Mouse (Mus musculus) kidney, embryonic 16.5 days (tissue): ENCODE results near the gene Trim39. TPM values are rescaled to one million over a fixed set of nuclear protein-coding genes. Genes with fewer than 3 reads are reported as not detected.

Source experiments
- ATAC-seq: fragments of 200-750 bp; cut with Nextera tagmentation; 2 replicates; pipeline ENCODE4 v1.8.0; 2017; ENCODE audit warnings: moderate TSS enrichment; ENCODE audit not compliant: low FRiP score, low TSS enrichment
- H3K27ac ChIP-seq: fragments of 300-500 bp; sonication (generic); 2 replicates; pipeline ENCODE4 v1.5.1; 2014; ENCODE audit warnings: low read length
- H3K27me3 ChIP-seq: fragments of 300-500 bp; sonication (generic); 2 replicates; pipeline ENCODE4 v1.6.1; 2014; ENCODE audit warnings: low read length, control low read depth, mixed read lengths; ENCODE audit not compliant: insufficient read depth
- H3K36me3 ChIP-seq: fragments of 300-500 bp; sonication (generic); 2 replicates; pipeline ENCODE4 v1.6.1; 2014; ENCODE audit warnings: low read length, control low read depth, mixed read lengths; ENCODE audit not compliant: insufficient read depth
- H3K4me1 ChIP-seq: fragments of 300-500 bp; sonication (generic); 2 replicates; pipeline ENCODE4 v1.6.1; 2014; ENCODE audit warnings: low read length, control low read depth, mixed read lengths; ENCODE audit not compliant: insufficient read depth
- H3K4me2 ChIP-seq: fragments of 300-500 bp; sonication (generic); replicated peaks from 2 replicates; pipeline ENCODE4 v1.6.1; 2014; ENCODE audit warnings: low read depth, low read length
- H3K4me3 ChIP-seq: fragments of 300-500 bp; sonication (generic); 2 replicates; pipeline ENCODE4 v1.5.1; 2014; ENCODE audit warnings: mild to moderate bottlenecking, low read length
- H3K9ac ChIP-seq: fragments of 300-500 bp; sonication (generic); replicated peaks from 2 replicates; pipeline ENCODE4 v1.6.1; 2014; ENCODE audit warnings: low read length
- H3K9me3 ChIP-seq: fragments of 300-500 bp; sonication (generic); 2 replicates; pipeline ENCODE4 v1.6.1; 2016; ENCODE audit warnings: low read length, control low read depth
- WGBS: fragments of 180-500 bp; shearing (Covaris S2); extraction: QIAGEN DNeasy Blood & Tissue Kit; methylation state at CpG from one replicate; pipeline ENCODE4 v1.1.7; 2014; 5-methylcytosine and 5-hydroxymethylcytosine counted together
- polyA plus RNA-seq: library from polyadenylated mRNA; unstranded; fragments of >200 nt; fragmentation: Nextera tagmentation; extraction: Ambion mirVana; gene quantifications from 2 replicates; pipeline ENCODE4 v1.2.1, GENCODE M21; 2015

The Trim39 gene
- polyA plus RNA-seq, 1 experiment from 2014 or later, result 18.4 TPM

- Histone ChIP-seq H3K4me2 (no peak overlapping the region), H3K4me1 (no peaks in the 10 kb centered on the region), H3K27ac (no peak overlapping the region), H3K36me3 (no peaks in the 10 kb centered on the region), H3K4me3 (no peak overlapping the region), H3K9me3 (no peaks in the 10 kb centered on the region), H3K9ac (no peak overlapping the region), H3K27me3 (peaks cover 28% of the 10 kb centered on the region)
- 13% methylated on average over 8 of the region's 8 CpGs for WGBS
- no peak for ATAC-seq
Measured at GRCm38 (mm10) chr17:36226921-36227320, 45.1 kb downstream of the Trim39 start.

GRCm38 (mm10) chr17:36225231-36225824, 46.7 kb downstream of the Trim39 start:
- ATAC-seq, result no peak
- no peak overlapping the region for H3K9ac ChIP-seq
- WGBS, result 7% methylated on average over 9 of the region's 9 CpGs
- H3K4me3 ChIP-seq, result no peak overlapping the region
- H3K9me3 ChIP-seq, result no peaks in the 10 kb centered on the region
- H3K4me1 ChIP-seq, result no peaks in the 10 kb centered on the region
- no peak overlapping the region for H3K4me2 ChIP-seq
- H3K36me3 ChIP-seq, result no peaks in the 10 kb centered on the region
- H3K27me3 ChIP-seq, result peaks cover 35% of the 10 kb centered on the region
- H3K27ac ChIP-seq, result no peak overlapping the region

GRCm38 (mm10) chr17:36224451-36224850, 47.6 kb downstream of the Trim39 start:
- Histone ChIP-seq H3K27ac (no peak overlapping the region), H3K9me3 (no peaks in the 10 kb centered on the region), H3K4me1 (no peaks in the 10 kb centered on the region), H3K9ac (no peak overlapping the region), H3K4me3 (no peak overlapping the region), H3K27me3 (peaks cover 43% of the 10 kb centered on the region), H3K4me2 (no peak overlapping the region), H3K36me3 (no peaks in the 10 kb centered on the region)
- 41% methylated on average over 3 of the region's 3 CpGs for WGBS
- no peak for ATAC-seq

GRCm38 (mm10) chr17:36218594-36219155, 53.4 kb downstream of the Trim39 start:
- H3K4me3 ChIP-seq, result no peak overlapping the region
- H3K4me1 ChIP-seq, result no peaks in the 10 kb centered on the region
- no peaks in the 10 kb centered on the region for H3K9me3 ChIP-seq
- no peaks in the 10 kb centered on the region for H3K36me3 ChIP-seq
- peaks cover 66% of the 10 kb centered on the region for H3K27me3 ChIP-seq
- no peak overlapping the region for H3K4me2 ChIP-seq
- no peak overlapping the region for H3K27ac ChIP-seq
- no peak for ATAC-seq
- WGBS, result 61% methylated on average over 5 of the region's 5 CpGs
- H3K9ac ChIP-seq, result no peak overlapping the region

GRCm38 (mm10) chr17:36215586-36215985, 56.5 kb downstream of the Trim39 start:
- 3% methylated on average over 20 of the region's 20 CpGs for WGBS

More at GRCm38 (mm10) chr17:36215586-36215985, 56.5 kb downstream of the Trim39 start:
- no peak for ATAC-seq
- Histone ChIP-seq H3K4me1 (no peaks in the 10 kb centered on the region), H3K9ac (no peak overlapping the region), H3K9me3 (no peaks in the 10 kb centered on the region), H3K4me3 (no peak overlapping the region), H3K27me3 (peaks cover 66% of the 10 kb centered on the region), H3K4me2 (no peak overlapping the region), H3K27ac (no peak overlapping the region), H3K36me3 (no peaks in the 10 kb centered on the region)

Other genes with a start within 250 kb of the Trim39 start
- gene H2-T23, start 239.4 kb downstream of the Trim39 start, polyA plus RNA-seq, result 4.5 and 5.9 TPM in 2 replicates
- 13.9 and 16.0 TPM in 2 replicates for gene H2-T22, start 229.5 kb downstream of the Trim39 start, polyA plus RNA-seq
- 0.10 TPM in 1 of 2 replicates, not detected in the other for gene Gm6034, start 229.3 kb downstream of the Trim39 start, polyA plus RNA-seq
- not detected in 2 replicates for gene Gm11127, start 213.9 kb downstream of the Trim39 start, polyA plus RNA-seq
- gene Gm19684, start 150.6 kb downstream of the Trim39 start, polyA plus RNA-seq, result not detected in 2 replicates
- not detected in 2 replicates for gene Gm7030, start 142.8 kb downstream of the Trim39 start, polyA plus RNA-seq
- 0.56 TPM in 1 of 2 replicates, not detected in the other for gene Gm8909, start 103.7 kb downstream of the Trim39 start, polyA plus RNA-seq
- gene H2-T3, start 82.0 kb downstream of the Trim39 start, polyA plus RNA-seq, result not detected in 2 replicates
- gene Rpp21, start 14.2 kb downstream of the Trim39 start, polyA plus RNA-seq, result 107 and 110 TPM in 2 replicates
- 0.15 TPM in 1 of 2 replicates, not detected in the other for gene H2-M10.2, start 14.2 kb upstream of the Trim39 start, polyA plus RNA-seq
- not detected in 2 replicates for gene H2-M10.1, start 53.9 kb upstream of the Trim39 start, polyA plus RNA-seq
- gene H2-M10.3, start 96.2 kb upstream of the Trim39 start, polyA plus RNA-seq, result not detected in 2 replicates
- not detected in 2 replicates for gene H2-M10.4, start 190.1 kb upstream of the Trim39 start, polyA plus RNA-seq